Mouse (Mus musculus) erythroid progenitor cell, adult 5-6 weeks (primary cell): Measurements from ENCODE around the gene Xylb. TPM values are rescaled to one million over a fixed set of nuclear protein-coding genes. Genes with fewer than 3 reads are reported as not detected.

Experiments used
- ATAC-seq: replicated peaks from 2 replicates; pipeline ENCODE4 v1.8.0; 2016; ENCODE audit warnings: moderate number of reproducible peaks, mild to moderate bottlenecking, moderate TSS enrichment, inconsistent platforms; ENCODE audit not compliant: poor library complexity, low FRiP score, severe bottlenecking
- total RNA-seq, 2 experiments: library from RNA; stranded (forward) in 1 of 2; stranded (reverse) in 1 of 2; fragments of 150-400 nt in 1 of 2; fragments of 186-747, 209-891 nt in 1 of 2; gene quantifications; 2 replicates each; pipeline versions ENCODE4 v1.2.3 to v1.2.4; 2015 to 2017; ENCODE audit warnings: low replicate concordance in 2 of 2

The Xylb gene
- total RNA-seq, 2 experiments from 2014 or later, result not detected

DNA sequence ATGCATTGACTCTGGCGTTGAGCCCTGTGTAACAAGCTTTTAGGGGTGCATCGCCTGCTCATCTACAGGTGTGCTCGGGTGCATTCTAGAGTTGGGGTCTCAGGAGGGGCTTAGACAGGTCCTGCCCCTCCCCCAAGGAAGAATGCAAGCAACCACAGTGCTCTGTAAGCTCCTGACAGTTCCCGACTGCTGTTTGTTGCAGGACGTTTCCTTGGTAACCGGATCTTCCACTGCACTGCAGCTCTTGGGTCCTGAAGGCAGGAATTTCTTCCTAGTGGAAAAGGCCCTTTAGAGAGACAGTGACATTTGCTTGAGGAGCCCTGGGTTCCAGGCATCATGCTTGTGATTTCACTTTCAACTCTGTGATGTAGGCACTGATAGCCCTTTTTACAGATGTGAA is 25.4 kb downstream of the Xylb start:
- no peak for ATAC-seq

DNA sequence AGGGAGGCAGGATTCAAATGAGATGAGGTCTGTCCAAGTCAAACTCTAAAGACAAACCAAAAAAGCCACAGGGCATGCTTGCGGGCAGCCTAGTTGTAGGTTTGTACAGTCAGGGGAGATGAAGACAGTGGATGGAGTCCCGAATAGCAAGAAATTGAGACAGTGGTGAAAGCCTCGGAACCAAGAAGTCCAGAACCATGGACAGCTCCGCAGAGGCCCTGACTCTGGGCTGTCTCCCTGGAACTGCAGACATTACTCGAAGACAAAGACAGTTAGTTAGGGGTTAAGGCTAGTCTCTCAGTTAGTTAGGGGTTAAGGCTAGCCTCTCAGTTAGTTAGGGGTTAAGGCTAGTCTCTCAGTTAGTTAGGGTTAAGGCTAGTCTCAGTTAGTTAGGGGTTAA is 31.8 kb downstream of the Xylb start:
- no peak for ATAC-seq

DNA sequence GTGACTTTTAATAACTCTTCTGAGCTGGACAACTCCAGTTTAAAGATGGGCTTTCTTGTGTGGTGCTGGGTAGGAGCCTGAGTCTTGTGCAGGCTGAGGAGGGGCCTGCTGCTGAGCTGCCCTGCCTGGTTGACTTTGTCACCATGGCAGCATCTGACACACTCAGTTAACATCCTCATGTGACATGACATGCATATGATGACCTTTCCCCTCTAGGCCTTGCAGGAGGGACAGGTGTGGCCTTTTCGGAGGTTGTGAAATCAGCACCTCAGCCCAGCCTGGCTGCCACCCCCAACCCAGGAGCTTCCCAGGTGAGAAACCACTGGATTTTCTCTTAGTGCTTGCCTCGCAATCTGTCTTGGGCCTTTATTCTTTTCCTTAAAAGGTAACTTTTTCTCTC is 33.0 kb downstream of the Xylb start:
- no peak for ATAC-seq

DNA sequence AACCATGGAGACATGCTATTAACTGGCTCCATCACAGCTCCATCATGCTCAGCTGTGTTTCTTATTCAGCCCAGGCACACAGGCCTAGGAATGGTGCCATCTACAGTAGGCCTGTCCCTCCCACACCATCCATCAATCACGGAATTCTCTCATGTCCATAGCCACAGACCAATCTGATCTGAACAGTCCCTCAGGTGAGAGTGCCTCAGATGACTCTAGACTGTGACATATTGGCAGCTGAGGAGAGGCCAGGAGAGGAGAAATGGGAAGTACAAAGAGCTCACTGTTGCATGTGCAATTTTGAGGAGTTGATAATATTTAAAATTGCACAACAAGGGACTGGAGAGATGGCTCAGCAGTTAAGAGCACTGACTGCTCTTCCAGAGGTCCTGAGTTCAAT is 37.6 kb downstream of the Xylb start:
- ATAC-seq, result no peak

DNA sequence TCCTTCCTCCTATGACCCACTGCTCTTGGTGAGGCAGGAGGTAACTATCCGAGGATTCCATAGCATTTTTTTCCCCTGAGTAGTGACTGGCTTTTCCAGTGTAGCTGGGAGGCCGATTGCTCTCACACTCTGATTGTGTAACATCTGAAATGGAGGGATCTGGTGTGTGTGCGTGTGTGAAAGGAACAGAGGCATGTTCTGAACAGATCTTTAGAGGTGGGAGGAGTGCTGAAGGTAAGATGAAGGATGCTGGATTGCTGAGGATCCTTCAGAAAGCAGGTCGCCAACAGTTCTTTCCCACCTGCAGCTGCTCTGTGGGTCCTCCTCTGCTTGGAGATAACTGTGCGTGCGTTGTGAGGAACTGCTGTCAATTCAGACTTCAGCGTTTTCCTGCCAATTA is 44.2 kb downstream of the Xylb start:
- no peak for ATAC-seq

DNA sequence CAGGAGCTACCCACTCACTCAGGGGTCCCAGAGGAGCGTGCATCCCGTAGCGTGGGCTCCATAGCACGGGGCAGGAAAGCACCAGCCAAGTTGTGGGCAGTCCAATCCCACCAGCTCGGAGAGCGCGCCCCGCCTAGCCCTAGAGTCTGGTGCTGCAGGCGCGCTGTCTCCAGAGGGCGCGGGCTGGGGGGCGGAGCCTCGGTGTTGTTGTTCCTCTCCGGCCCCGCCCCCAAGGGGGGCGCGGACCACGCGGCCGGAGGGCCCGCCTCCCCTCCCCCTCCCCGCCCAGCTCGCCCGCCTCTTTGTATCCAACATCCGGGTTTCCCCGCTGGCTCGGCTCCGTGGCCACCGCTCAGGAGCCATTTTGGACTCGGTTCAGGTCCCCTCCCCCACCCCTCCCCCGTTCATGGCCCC is 44.6 kb downstream of the Xylb start, which contains the start of gene Acvr2b:
Gene Acvr2b, plus strand, starts transcription at position 318 of the 414 bp plus-strand sequence.
- no peak for ATAC-seq

DNA sequence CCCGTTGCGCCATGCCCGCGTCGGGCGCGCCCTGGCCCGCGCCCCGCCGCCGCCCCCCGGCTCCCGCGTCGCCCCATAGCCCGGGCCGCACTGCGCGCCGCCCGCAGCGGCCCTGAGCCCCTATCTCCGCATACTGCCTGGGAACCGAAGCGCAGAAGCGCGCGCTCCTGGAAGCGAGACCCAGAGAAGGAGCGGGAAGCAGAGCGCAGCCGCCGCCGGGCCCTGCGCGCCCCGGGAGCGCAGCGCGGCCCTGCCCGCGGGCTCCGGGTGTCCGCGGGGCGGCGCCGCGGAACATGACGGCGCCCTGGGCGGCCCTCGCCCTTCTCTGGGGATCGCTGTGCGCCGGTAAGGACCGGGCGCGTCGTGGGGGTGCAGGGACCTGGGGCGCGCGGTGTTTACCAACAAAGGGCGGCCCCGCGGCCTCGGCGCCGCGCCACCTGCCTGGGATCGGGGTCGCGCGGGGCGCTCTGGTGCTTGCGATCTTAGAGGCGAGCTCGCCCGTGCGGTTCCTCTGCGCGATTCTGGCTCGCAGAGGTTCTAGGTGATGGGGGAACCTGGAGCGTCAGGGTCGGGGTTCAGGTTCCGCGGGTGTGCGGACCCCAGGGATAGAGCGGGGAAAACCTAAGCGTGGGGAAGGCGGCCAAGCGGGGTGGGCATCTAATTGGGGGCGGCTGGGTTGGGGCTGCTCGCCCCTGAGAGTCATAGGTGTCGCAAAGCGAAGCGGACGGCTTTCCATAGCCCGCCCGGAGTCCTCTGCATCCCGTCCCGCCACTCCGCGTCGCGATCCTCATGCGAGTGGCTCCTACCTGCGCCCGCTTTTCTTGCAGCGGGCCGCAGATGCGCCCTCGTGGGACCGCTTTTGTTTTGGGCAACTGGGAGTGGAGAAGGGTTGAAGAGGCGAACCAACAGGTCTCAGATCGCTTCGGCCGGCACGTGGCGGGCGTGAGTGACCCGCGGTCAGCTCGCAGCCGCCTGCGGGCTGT is 45.4 kb downstream of the Xylb start:
- no peak for ATAC-seq

DNA sequence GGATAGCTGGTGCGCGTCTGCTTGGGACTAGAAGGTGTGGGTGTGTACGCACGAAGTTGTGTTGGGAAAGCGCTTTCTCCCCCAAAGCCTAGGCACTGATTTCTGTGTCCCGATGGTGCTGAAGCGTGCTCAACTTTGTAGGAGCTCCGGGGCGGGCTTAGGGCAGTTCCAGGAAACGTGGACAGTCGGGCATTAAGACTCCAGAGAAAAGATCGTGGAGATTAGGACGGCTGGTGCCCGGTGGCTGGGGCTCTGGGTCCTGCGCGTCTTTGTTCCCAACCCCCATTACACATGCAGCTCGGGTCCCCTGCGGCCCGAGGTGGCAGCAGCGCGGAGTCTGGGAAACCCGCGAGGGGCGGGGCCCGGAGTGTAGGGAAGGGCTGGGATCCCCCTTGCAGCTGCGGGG is 46.1 kb downstream of the Xylb start:
- ATAC-seq, result no peak

DNA sequence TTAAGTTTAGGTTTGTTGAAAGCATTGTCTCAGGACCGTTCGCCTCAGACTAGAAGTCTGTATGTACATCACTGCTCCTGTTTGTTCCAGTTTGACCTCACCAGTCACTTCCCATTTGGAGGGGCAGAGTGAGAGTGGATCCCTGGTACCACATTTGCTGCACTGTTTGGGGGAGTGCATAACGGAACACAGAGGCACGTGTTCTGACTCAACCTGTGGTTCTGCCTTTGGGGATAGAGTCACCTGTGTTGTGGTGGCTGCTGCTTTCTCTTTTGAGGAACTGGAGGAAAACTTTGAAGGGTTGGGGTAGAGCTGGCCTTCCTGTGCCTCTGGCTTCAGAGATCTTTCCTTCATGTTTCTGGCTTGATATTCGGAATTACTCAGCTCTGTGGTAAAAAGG is 46.9 kb downstream of the Xylb start:
- ATAC-seq, result no peak

DNA sequence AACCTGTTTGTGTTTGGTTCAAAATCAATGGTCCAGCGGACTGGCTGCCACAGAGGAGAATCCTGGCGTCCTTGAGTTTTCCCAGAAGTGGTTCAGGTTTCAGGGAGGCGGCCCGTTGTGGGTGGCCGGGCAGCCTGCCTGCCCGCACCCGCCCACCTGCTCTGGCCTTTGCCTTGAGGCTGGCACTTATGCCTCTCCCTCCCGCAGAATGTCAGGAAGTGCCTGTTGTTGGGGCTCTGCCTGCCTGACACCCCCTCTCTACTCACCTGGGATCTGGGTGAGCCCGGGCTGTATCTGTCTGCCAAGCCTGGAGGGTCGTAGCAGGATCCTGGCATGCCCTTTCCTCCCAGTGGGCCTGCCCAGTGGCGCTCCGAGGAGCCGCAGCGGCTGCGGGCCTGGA is 50.7 kb downstream of the Xylb start:
- ATAC-seq, result no peak

DNA sequence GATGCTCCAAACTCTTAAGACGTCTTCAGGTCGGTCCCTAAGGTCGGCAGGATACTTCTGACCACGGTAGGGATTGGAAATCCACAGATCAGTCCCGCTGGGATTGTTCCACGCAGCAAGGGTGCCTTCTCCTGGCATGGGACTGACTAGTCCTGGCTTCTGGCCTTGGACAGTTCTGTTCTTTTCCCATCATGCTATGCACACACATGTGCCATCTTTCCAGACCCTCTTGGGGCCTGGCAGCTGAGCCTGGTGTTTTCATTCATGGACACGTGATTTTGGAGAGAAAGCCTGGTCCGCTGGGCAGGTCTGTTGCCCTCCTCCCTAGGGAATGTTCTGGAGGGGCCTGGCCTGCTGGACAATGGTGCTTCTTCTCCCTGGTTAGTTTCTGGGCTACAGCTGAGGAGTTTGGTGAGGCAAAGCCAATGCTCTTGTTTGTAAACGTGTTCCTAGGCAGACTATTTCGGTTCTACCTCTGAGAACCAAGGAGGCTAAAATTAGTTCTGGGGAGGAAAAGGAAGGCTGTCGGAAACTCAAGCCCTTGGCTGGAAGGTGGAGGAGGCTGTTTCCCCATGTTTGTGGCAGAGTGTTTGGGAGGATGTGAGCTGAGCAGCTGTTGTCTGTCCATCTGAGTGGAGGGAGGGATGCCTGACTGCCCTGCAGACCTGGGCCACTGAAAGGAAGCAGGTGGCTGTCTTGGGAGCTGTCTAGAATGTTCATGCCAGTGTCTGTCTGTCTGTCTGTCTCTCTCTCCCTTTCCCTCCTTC is 51.9 kb downstream of the Xylb start:
- ATAC-seq, result no peak

DNA sequence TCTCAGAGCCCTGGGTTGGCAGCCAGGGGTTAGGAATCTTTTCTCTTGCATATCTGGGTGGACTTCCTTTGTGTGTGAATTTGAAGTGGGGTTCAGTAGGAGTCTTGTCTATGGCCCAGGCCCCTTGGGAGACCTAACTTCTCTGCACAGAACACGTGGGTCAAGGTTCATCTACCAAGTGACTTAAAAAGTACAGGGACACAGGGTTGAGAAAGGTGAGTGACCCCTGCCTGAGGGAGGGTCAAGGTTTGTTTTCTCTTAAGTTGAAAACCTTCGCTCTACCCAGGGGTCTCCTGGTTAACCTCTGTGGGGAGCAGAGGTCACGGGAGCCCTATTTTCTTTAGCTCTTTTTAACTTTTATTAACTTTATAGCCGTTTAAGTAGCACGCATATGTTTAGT is 52.7 kb downstream of the Xylb start:
- no peak for ATAC-seq

DNA sequence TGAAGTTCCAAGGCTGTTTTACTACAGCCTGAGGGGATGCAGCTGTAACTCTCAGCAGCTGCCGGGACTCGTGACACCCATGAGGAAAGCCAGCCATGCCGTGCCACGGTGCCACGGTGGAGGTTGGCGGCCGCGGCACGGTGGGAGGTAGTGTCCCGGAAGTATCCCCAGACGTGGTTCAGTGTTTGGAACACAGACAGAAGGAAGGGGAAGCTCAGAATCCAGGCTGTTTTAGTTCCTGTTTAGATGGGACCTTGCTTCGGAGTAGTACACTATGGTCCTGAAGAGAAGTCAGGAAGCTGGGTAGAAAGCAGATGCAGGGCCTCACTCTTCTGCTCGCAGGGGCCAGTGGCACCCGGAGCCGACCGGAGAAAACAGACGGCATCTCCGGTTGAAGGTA is 60.8 kb downstream of the Xylb start:
- ATAC-seq, result no peak

DNA sequence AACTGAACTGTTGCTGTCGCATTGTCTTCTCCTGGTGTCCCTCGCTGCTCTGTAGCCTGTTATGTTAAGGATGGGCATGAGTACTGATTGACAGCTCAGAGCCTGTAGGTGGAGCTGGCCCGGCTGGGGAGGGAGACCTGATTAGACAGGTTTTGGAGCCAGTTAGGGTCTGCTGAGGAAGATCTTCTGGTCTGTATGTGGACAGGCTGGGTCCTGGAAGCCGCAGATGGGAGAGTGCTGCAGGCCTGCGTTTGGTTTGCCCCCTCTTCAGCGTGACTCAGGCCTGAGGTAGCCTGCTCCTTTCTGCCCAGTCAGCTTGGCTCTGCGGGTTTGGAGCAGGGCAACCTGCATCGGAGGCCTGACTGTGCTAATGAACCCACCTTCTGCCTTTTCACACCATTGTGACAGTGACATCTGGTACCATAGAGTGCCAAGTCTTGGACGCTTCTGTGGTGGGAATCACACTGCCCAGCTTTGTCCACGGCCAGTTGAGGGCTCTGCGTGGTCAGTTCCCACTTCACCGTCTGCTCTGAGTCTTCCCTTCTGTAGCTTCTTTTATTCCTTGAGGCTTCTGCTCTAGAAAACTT is 62.8 kb downstream of the Xylb start:
- no peak for ATAC-seq

DNA sequence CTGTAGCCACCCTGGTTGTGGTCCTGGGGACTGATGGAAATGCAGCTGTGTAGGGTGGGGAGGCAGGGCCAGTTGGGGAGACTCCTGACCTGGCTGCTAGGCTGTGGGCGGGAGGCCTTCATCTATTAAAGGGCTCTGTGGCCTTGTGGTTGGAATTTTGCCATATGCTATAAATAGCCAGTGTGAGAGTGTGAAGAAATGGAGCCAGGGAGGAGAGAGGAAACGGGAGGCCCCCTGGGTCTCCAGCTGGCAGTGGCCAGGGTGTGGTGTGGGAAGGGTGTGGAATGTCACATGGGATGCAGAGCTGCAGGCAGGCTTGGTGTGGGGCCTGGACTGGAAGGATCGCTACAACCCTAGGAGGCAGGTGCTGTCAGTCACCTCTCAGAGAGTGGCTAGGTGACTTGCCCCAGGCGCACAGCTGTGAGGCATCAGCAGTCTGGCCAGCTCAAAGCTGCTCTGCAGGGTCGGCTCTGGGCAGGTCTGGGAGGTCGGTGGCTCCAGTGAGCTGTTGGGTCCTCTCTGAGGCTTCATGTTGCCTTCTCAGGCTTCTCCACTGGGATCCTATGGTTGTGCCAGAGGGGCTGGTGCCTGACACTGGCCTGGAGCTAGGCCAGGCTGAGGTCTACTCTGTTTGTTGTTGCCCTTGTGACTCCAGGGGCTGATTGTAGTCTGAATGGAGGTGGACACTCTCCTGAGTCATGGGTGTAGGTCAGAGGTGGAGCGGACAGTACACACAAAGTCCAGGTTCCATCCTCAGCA is 68.2 kb downstream of the Xylb start:
- no peak for ATAC-seq

DNA sequence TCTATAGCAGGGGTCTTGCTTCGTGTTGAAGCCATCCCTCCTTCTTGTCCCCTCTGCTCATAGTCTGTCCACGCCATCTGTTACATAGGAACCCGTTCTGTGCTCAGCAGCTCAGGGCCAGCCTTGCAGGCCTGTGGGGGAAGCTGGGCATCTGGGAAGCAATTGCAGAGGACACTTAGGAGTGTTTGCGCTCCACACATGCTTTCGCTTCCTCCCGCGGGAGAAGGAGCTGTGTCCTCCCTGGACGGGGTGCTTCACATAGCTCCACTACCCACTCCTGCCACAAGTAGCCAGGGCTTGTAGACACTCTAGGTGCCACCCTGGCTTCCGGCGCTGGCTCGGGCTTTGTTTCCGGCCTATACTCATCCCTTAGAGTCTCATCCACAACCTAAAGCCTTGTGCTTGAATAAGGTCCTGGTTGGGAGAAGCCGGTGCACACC is 68.8 kb downstream of the Xylb start:
- ATAC-seq, result no peak

DNA sequence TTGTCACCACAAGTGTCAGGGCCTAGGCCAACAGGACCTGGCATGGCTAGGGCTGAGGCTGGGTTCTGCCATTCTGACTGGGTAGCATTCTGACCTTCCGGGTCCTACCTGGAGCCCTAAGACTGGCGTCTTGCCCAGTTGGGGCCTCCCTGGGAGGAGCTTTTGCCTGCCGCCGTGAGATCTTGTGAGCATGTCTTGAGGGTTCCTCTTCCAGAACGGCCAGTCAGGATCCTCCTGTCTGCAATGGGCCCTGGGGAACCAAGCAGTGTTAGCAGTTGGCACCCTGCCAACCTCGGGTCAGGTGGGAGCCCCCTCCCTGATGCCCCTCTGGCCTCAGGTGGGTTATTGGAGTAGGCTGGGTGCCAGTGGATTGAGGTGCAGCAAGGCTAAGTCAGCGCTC is 69.3 kb downstream of the Xylb start:
- ATAC-seq, result no peak

DNA sequence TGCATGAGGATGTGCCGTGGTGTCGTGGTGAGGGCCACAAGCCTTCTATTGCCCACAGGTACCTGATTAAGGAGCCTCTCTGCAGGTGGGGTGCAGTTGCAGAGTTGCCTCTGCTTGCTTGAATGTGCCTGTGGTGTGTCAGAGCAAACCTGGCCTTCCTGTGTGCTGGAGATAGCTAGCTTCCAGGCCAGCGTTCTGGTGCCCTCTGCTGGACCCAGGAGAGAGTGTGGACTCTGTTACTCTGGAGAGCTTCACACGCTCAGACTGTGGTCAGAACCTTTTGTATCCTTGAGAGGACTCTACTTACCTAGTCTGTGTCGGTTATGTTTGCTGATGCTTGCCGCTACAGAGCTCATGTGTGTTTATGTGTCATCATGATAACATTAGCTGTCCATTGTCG is 73.1 kb downstream of the Xylb start:
- ATAC-seq, result no peak

DNA sequence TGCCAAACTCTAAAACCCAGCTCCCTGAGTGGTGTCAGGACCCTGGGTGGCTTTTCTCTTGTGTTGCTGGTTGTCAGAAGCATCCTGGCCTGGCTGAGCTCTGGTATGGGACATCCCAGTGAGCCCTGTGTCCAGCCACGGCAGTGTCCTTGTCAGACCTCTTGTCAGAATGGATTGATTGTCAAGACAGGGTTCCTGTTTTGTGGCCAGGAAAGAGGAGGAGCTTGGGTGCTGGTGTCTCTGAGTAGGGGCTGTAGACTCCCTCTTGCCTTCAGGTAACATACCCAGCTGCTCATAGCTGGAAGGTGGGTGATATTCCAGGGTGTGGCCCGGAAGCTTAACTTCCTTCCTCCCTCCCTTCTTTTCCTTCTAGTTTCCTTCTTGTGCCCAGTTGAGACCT is 78.7 kb downstream of the Xylb start:
- no peak for ATAC-seq

DNA sequence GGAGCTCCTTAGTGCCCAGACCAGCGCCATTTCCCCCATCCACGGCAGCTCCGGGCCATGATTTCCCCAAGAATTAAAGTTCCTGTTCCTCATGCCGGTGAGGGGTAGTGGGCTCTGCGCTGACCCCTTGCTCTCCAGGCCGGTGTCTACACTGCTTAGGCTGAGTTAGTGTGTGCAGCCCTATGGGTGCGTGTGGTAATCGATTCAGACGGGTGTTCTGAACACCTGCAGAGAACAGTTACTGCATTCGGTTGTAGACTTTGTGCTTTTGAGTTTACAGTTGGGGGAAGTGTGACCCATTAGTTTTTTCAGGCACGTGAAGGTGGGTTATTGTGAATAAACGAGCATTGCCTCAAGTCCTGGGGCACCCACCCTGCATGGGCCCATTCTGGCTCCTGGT is 80.9 kb downstream of the Xylb start:
- ATAC-seq, result no peak
